Mouse (Mus musculus): ENCODE results near the gene Slc11a1. TPM values are rescaled to one million over a fixed set of nuclear protein-coding genes. Genes with fewer than 3 reads are reported as not detected.

Gene Slc11a1
- 67.9 and 69.7 TPM in 2 replicates for polyA plus RNA-seq (2012; rRNA removed; ENCODE audit: low replicate concordance)

GRCm38 (mm10) chr1:74374980-74375379, at the start of gene Slc11a1:
Slc11a1 (plus strand) TSS chr1:74375195.

DNA sequence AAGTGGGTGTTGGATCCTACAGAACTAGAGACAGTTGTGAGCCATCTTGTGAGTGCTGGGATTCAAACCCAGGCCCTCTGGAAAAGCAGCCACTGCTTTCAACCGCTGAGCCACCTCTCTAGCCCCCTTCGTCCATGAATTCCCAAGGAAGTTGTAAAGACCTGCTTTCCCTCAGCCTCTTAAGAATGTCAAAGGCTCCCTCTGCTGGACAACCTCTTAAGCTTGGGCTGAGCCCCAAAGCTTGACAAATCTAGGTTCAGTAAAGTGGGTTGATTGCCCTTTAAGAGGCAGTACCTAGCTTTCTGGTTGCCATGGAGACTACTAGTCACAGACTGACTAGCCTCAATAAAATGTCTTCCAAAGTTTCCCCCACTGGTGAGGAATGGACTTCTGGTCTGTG, 13.2 kb upstream of the Slc11a1 start, which contains the start of gene Catip:
TSS of gene Catip (plus strand) at position 297 of the 400 bp plus-strand sequence.

DNA sequence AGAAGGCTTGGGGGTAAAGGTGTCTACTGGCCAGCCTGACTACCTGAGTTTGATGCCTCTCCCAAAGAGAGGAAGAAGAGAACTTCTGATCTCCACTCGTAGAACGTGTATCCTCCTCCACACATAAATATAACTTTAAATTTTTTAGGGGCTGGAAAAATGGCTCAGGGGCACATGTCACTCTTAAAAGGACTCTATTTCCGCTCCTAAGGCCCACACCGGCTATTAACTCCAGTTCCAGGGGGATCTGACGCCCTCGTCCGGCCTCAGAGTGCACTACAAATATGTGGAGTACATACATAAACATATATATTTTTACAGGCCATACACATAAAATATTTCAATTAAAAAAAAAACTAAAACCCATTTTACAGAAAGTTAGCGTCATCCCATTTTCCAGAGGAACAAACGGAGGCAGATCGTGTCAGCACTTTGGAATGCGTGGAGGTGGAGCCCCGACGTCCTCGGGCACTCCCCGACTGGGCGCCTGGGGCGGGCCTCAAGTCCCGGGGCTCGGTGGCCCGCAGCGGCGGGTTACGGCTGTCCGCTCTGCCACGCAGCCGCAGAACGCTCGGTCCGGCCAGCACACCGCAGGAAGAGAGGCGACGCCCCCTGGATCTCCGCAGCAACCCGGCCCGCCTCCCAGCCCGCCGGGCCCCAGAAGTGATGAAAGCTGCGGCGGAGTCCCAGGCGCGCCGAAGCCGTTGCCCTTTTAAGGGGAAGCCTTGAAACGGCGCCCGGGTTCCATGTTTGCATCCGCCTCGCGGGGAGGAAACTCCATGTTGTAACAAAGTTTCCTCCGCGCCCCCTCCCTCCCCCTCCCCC, 16.1 kb downstream of the Slc11a1 start, which contains the start of gene Ctdsp1:
TSS of gene Ctdsp1 (plus strand) at position 586 of the 825 bp plus-strand sequence.

DNA sequence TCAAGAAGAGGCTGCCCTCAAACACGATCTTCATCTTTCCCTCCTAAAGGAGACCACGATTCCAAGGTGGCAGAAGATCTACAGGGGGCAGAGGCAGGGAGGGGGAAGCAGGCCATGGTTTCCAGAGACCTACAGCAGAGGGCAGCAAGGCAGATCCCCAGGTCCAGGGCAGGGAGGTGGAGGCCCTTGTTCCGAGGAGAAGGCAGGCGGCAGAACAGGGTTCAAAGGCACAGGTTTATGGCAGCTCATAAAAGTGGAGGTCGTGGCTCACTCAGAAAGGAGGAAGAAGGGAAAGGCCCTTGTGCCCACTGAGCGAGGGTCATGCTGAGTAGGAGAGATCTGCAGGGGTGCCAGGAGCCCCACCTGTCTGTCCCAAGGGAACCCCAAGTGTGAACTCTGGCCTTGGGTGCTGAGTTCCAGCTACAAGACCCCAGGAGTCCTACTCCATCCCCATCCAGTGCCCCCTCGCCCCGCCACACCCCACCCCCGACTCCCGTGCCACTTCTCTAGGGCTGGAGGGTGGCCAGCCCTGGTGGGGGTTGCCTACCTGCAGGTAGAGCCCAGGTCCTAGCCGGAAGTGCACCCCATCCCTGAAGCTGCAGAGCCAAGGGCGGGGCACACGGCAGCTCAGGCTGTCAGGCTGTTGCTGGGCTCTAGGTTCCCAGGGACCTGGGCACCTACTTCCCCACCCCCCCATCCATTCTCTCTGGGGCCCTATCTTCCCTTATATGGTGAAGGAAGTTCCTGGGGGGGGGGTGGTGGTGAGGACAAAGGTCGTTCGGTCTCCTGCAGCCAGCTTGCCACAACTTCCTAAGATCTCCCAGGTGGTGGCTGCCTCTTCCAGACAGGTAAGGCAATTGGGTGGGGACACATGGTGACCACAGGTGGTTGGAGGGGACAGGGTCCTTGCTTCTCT, 33.9 kb downstream of the Slc11a1 start, which contains the start of gene Vil1:
TSS of gene Vil1 (plus strand) at position 788 of the 916 bp plus-strand sequence.

Other genes with a start within 250 kb of the Slc11a1 start
- 0.99 and 4.1 TPM in 2 replicates for gene Rufy4, start 249.7 kb upstream of the Slc11a1 start, polyA plus RNA-seq (2012; rRNA removed; ENCODE audit: low replicate concordance)
- 0.23 and 2.8 TPM in 2 replicates for gene Cxcr2, start 221.2 kb upstream of the Slc11a1 start, polyA plus RNA-seq (2012; rRNA removed; ENCODE audit: low replicate concordance)
- not detected in 2 replicates for gene Cxcr1, start 180.6 kb upstream of the Slc11a1 start, polyA plus RNA-seq (2012; rRNA removed; ENCODE audit: low replicate concordance)
- 130 and 154 TPM in 2 replicates for gene Arpc2, start 139.1 kb upstream of the Slc11a1 start, polyA plus RNA-seq (2012; rRNA removed; ENCODE audit: low replicate concordance)
- gene Gpbar1, start 96.6 kb upstream of the Slc11a1 start, polyA plus RNA-seq (2012; rRNA removed; ENCODE audit: low replicate concordance): 0.29 and 1.5 TPM in 2 replicates
- 174 and 184 TPM in 2 replicates for gene Aamp, start 90.5 kb upstream of the Slc11a1 start, polyA plus RNA-seq (2012; rRNA removed; ENCODE audit: low replicate concordance)
- 64.7 and 99.9 TPM in 2 replicates for gene Pnkd, start 90.3 kb upstream of the Slc11a1 start, polyA plus RNA-seq (2012; rRNA removed; ENCODE audit: low replicate concordance)
- gene Tmbim1, start 69.6 kb upstream of the Slc11a1 start, polyA plus RNA-seq (2012; rRNA removed; ENCODE audit: low replicate concordance): 198 and 343 TPM in 2 replicates
- gene Catip, start 13.1 kb upstream of the Slc11a1 start, polyA plus RNA-seq (2012; rRNA removed; ENCODE audit: low replicate concordance): 2.1 and 2.8 TPM in 2 replicates
- gene Ctdsp1, start 16.3 kb downstream of the Slc11a1 start, polyA plus RNA-seq (2012; rRNA removed; ENCODE audit: low replicate concordance): 134 and 200 TPM in 2 replicates
- gene Vil1, start 34.2 kb downstream of the Slc11a1 start, polyA plus RNA-seq (2012; rRNA removed; ENCODE audit: low replicate concordance): 0.45 and 0.99 TPM in 2 replicates
- gene Cnot9, start 130.9 kb downstream of the Slc11a1 start, polyA plus RNA-seq (2012; rRNA removed; ENCODE audit: low replicate concordance): 15.8 and 31.4 TPM in 2 replicates
- 0.13 and 0.57 TPM in 2 replicates for gene Plcd4, start 167.7 kb downstream of the Slc11a1 start, polyA plus RNA-seq (2012; rRNA removed; ENCODE audit: low replicate concordance)
- 3.1 and 7.2 TPM in 2 replicates for gene Usp37, start 169.1 kb downstream of the Slc11a1 start, polyA plus RNA-seq (2012; rRNA removed; ENCODE audit: low replicate concordance)
- gene Zfp142, start 213.1 kb downstream of the Slc11a1 start, polyA plus RNA-seq (2012; rRNA removed; ENCODE audit: low replicate concordance): 9.1 and 28.9 TPM in 2 replicates
- 30.8 and 30.9 TPM in 2 replicates for gene Bcs1l, start 213.1 kb downstream of the Slc11a1 start, polyA plus RNA-seq (2012; rRNA removed; ENCODE audit: low replicate concordance)
- 64.1 and 96.1 TPM in 2 replicates for gene Rnf25, start 226.2 kb downstream of the Slc11a1 start, polyA plus RNA-seq (2012; rRNA removed; ENCODE audit: low replicate concordance)
- gene Stk36, start 226.2 kb downstream of the Slc11a1 start, polyA plus RNA-seq (2012; rRNA removed; ENCODE audit: low replicate concordance): 2.4 and 6.3 TPM in 2 replicates